Mouse (Mus musculus): Measurements from ENCODE around the gene Cd22.
"Not testable (repeated sequence)": the region's sequence is repeated elsewhere in the genome, so short reads cannot be mapped to it uniquely, and the experiment has no call there.

Cd22 gene

DNA sequence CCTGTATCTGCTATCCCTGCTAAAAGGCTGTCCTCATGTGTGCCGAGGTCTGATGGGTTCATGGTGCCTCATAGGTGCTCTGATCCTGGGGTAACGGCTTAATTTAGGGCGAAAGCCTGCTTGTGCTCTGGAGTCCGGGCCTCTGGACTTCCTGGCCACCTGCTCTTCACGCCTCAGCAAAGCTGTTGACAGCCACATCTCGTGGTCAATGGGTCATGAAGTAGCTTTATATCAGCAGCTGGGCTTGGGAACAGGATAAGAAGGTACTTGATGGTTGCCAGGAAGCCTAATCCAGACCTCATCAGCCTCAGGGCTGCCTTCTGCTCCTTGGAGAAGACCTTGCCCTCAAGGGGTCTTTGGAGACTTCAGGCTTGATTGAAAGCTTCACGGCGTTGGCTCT lies 16.8 kb downstream of the Cd22 start:
- no peak for DNase-seq (ENCODE audit: low read depth, low spot score)

DNA sequence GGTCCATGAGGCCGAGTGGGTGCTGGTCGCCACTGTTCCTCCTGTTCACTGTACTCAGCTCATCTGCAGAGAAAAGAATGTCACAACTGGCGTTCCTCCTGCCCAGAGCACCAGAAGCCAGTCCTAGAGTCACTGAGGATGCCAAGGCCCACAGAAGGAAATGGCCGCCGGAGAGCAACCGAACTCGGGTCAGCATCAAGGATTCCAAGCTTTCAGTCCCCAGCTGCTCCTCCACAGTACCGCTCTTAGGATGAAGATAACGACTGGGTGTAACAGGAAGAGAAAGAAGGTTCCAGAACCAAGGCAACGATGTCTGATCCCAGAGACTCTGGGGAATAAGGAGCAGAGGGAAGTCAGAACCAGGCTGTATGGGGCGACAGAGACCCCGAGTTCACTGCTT lies 18.7 kb downstream of the Cd22 start, which contains the start of gene Ffar1:
Ffar1 (minus strand) TSS at position 101 of the 400 bp plus-strand sequence.
- DNase-seq (ENCODE audit: low read depth, low spot score) = no peak

DNA sequence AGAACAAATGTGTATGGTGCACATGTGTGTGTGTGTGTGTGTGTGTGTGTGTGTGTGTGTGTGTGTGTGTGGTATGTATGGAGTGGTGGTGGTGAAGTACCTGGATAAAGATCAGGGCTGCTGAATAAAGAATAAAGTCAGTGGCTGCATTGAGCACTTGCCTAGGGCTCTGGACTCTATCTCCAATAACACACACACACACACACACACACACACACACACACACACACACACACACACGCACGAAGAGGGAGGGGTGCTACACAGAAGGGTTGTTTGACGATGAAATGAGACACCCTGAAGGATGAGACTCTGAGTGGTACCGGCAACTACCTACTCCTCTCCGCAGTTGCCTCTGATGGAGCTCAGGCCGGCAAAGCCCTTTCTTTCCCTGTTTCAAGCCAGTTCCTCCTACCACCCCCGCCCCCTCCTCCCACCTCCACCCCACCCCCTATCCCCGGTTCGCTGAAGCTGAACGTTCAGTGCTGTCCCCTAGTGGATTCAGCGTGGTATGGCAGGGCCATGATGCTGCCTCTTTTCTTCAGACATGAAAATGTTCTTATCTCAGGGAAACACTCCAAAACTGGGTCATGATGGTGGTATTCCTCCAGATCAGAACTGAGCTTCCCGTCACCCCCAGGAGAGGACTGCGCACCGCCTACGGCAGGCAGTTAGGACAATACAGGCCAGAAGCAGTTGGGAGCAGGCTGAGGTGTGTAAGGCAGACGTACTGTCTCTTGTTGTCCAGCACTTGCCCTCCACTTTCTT lies 20.3 kb downstream of the Cd22 start:
- DNase-seq (ENCODE audit: low read depth, low spot score) = peak; percentile 67

DNA sequence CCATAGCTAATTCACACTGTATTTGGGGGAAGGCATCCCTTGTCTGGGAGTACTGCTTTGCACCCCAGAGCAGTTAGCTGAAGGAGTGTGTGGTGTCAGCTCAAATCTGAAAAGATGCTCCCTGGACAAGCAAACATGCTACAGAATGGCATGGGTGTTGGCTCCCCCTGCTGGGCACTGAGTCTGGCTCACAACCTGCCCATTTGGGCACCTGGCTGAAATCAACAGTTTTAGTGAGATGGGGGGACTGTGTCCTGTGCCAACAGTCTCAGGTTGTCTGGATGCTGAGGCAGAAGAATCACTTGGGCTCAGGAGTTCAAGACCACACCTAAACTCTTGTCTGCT lies 20.9 kb downstream of the Cd22 start:
- DNase-seq (ENCODE audit: low read depth, low spot score) = peak; percentile 74

DNA sequence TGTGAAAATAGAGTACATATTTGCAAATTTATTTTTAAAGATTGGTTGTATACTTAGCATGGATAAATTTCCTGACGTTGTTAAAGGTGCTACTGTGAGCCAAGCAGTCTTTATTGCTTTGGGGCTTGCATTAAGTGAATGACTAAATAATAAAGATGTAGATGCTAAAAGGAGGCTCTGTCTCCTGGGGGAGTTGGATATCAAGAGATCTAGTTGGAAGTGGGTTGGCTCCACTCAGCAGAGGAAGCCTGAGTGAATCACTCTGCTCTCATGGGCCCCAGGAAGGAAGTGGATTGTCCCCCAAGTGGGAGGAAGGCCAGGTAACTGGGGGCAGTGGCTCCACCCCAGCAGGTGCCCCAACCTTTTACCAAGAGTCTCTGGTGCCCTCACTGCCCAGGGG lies 22.4 kb downstream of the Cd22 start:
- no peak for DNase-seq (ENCODE audit: low read depth, low spot score)

DNA sequence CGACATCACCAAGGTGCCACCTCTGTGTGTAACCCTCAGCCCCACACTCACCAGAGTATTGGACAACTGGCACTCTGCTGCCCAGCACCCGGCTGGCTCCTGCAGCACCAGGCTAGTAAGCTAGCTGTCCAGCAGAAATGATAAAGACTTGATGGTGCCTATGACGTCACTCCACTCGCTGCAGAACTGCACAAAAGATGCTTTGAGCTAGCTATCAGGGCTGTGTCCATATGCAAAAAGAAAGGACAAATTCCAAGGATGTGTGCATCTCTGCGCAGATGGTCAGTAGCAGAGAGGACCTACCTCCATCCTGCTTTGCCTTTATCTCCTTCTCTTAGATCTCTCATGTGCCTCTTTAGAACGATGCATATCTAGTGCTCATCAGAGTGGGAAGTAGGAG lies 24.1 kb downstream of the Cd22 start, which contains the start of gene Ffar3:
Ffar3 (minus strand) TSS at position 101 of the 400 bp plus-strand sequence.
- DNase-seq (ENCODE audit: low read depth, low spot score) = no peak

DNA sequence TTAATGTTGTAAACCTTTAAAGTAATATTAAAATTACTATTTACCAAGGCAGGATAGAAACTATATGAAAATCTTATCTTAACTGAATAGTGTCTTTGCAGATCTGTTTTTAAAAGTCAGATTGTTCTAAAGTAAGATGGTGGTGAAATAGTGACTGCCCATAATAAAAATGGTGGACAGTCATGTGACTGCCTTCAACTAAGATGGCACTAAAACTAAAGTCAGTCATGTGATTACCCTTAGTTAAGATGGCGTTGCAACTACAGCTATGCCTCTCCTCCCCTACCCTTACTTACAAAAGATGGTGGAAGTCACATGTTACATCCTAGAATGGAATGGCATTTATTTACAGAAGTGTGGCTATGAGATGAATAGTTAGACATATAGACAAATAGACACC lies 28.7 kb downstream of the Cd22 start:
- DNase-seq (ENCODE audit: low read depth, low spot score) = no peak

DNA sequence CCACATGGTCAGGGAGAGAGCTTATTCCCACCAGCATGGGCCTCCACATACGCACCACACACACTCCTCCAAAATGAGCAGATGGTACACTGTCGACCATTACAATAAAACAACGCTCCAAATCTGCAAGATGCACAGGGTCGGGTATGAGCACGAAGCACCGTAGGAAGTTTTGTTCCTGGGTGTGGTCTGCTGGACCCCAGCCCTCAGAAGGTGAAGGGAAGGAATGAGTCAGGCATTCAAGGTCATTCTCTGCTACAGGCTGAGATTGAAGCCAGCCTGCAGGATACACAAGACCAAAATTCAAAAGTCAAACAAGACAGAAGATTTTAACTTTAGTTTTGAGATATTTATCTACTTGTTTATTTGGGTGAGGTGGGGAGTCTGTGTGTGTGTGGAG lies 32.2 kb downstream of the Cd22 start:
- no peak for DNase-seq (ENCODE audit: low read depth, low spot score)

DNA sequence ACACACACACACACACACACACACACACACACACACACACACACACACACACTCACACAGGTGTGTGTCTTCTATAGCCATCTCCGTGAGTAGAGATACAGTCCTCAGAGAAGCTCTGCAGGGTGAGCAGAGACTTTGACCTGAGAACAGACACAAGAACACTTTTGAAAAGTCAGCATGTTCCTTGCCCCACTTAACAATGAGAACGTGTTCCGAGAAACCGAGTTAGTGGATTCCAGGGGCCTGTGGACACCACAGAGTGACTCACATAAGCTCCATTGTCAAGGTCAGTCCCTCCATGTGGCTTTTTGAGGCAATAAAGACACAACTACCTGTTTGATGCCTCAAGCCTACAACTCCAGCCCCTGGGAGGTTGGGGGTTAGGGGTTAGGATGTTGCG lies 32.8 kb downstream of the Cd22 start:
- DNase-seq (ENCODE audit: low read depth, low spot score) = no peak

DNA sequence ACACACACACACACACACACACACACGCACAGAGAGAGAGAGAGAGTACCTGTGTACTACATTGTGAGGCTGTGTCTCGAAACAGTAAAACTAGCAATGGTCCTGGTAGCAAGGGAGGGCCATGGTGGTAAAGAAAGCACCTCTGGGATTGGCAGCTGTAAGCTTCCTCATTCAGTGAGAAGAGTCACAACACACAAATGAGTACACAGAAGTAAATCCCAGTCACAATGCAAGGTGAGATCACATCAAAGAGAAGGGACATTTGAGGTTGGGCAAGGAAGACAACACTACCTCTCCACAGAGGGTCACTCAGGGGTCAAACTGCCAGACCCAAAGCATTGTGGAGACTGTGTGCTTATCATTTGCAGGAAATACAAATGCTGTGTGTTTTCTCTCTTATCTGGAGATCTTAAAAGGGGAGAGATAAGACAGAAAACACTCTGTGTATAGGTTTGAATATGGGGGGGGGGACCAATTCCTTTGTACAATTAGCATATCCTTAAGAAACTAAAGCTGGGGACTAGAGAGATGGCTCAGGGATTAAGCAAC lies 33.6 kb downstream of the Cd22 start:
- DNase-seq (ENCODE audit: low read depth, low spot score) = no peak

DNA sequence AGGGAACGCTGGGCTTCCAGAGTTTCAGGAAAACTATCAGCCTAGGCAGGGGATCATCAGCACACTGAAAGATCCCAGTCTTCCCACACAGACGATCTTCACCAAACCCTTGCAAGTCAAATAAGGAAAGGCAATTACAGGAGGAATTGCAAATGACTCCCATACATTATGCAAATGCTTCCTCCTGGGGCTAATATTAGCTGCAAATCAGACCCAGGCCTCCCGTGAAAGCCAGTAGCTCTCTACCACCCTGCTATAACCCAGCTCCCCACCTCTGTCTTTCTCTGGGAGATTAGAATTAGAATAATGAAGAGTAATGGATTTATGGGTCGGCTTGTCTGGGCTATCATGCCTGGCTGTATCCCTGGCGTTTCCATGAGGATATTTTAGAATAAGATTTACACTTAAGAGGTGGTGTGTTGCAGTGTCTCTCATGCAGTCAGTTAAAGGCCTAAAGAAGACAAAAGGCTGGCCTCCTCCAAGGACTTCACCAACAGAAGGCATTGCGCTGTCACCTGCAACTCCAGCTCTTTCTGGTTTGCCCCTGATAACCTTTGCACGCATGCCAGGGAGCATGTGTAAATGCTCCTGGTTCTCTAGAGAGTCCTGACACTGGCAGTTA lies 35.4 kb downstream of the Cd22 start:
- no peak for DNase-seq (ENCODE audit: low read depth, low spot score)

DNA sequence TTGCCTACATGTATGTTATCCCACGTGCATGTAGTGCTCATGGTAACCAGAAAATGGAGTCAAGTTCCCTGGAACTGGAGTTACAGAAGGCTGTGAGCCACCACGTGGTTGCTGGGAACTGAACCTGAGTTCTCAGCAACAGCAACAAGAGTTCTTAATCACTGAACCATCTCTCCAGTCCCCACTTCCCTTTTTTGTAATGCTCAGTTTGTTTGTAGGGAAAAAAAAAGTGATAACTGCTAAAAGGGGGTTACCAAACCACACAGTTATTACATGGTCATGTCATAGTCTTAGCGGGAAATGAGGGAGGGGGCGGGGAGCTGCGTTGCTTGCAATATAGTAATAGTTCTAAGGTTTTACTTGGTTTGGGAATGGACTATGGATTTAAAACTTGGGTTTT lies 38.0 kb downstream of the Cd22 start:
- DNase-seq (ENCODE audit: low read depth, low spot score) = no peak

DNA sequence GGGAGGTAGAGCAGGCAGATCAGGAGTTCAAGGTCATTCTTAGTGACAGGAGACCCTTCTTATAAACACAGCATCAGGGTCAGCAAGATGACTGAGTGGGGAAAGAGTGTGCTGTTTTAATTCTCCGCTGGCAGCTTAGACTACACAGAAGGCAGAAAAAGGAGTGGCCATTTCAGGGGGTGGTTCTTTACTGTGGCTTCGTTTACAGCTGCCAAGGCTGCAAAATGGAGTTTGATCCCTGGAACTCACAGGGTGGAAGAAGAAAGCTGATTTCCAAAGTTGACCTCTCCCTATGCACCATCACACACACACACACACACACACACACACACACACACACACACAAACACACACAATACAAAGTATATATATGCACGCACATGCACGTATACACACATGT lies 38.8 kb downstream of the Cd22 start:
- DNase-seq (ENCODE audit: low read depth, low spot score) = no peak

DNA sequence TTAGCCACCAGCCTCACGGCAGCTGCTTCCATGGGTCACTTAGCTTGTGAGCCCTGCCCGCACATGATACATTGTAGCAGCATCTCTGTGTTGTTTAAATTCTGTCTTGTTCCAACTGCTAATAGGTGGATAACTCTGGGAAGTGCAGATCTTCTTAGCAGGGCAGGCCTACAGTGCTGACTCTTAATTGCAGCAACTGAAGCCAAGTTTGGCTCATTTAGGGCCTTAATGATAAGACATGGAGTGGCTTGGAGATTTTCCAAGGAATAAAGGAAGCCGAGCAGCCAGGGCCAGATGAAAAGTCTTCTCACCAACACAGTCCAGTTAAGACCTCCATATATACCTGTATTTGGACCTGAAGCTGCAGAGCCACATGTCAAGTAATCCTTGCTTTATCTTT lies 39.8 kb downstream of the Cd22 start:
- no peak for DNase-seq (ENCODE audit: low read depth, low spot score)

DNA sequence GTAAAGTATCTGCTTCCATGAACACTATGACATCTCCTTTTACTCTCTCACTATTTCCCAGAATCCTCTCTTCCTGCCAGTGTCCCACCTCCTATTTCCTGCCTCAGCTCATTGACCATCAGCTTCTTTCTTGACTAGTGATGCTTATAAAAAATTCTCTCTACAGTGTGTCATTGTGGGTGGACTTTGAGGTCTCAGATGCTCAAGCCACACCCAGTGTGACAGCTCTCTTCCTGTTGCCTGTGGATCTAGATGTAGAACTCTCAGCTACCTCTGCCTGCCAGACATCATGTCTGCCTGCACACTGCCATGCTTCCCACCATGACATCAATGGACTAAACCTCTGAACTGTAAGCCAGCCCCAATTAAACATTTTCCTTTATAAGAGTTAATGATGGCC lies 42.9 kb downstream of the Cd22 start:
- DNase-seq (ENCODE audit: low read depth, low spot score) = no peak

DNA sequence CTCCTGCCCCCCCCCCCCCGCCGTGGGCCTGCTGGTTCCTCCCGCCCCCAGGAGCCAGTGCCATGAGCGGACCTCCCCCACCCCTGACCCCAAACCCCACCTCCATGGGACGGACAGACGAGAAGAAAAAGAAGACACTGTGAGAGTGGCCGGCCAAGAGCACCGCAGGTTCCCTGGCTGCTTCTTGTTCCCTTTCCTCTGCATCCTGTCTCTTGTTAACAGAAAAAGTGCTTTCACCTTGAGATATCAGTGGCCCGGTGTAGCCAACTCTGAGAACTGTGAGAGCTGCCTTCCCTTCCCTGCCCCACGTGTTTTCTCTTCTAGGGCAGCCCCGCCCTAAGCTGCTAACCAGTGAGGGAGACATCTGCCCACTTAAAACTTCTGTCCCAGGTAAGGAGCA lies 47.5 kb downstream of the Cd22 start:
- DNase-seq (ENCODE audit: low read depth, low spot score) = not testable (repeated sequence)

DNA sequence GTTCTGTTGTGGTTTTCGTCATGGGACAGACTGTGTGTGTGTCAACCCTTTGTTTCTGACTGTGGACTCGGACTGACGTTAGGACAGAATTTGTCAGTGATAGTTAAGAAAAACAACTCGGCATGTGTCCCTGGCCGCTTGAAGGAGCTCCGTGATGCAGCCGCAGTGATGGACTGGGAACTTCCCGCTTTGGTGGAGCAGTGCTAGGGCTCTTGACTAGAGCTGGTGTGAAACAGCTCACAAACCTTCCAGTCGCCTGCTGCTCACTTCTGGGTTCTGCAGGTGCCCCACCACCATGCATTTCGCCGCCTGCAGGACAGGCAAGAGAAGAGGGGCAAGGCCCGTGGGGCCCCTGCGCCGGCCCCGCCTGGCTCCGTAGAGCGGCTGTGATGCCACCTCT lies 47.9 kb downstream of the Cd22 start:
- DNase-seq (ENCODE audit: low read depth, low spot score) = no peak

DNA sequence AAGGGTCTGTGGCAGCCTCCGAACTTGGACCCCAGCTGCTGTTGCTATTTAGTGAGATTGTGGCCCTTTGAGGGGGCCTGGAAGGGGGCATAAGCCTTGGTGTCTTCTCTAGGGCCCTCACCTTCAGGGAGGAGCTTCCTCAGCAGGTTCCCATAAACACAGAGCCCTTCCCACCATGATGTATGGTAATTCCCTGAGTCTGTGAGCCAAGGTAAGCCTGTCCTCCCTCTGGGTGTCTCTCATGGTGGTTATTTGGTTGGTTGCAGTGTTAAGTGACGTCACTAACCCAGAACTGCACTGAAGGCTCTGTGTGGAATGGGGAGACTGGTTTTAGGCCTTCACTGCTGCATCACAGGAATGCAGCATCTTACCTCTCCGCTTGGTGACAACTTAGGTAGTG lies 50.7 kb downstream of the Cd22 start:
- DNase-seq (ENCODE audit: low read depth, low spot score) = no peak

DNA sequence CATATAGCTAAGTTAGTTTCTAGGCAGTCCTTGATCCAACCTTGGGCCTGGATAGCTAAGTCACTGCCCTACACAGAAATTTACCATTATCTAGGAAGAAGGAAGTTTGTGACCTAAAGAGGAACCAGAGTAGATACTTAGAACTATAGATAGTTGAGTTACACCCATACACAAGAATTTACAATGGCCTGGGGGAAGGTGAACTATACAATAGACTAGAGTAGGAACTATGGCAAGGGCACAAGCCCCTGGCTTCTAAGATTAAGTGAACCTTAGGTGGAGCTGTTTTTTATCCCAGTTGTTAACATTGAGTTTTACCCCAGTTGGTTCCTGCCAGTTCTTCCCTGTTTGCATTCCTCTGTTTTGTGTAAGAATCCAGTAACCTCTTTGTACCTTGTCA lies 51.3 kb downstream of the Cd22 start:
- not testable (repeated sequence) for DNase-seq (ENCODE audit: low read depth, low spot score)

DNA sequence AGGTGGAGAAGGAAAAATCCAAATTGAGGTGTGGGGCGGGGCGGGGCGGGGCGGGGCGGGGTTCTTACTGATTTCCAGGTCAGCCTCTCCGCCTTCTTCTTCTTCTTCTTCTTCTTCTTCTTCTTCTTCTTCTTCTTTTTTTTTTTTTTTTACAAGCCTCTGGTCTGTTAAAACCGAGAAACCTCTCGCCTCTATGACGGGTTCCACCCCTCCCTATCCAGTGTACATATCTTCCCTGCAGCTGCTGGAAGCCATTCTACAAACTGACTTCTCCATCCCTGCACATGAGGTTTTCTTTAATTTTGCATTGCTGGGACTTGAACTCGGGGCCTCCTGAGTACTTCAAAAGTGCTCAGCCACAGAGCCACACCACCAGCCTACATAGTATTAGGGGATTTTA lies 53.5 kb downstream of the Cd22 start:
- no peak for DNase-seq (ENCODE audit: low read depth, low spot score)

DNA sequence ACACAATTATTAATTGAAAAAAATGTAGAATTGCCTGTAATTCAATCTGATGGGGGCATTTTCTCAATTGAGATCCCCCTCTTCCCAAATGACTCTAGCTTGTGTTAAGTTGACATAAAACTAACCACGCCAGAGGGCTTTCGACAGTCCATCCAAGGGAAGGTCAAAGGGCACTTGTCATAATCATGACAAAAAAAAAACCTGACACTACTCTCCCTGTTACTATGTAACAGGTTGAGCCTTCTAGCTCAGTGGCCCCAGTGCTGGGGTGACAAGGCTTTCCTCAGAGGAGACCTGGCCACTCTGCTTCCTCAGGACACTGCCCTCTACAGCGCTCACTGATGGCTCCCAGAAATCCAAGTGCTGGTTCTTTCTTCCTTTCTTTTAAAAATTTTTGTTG lies 55.8 kb downstream of the Cd22 start:
- no peak for DNase-seq (ENCODE audit: low read depth, low spot score)

DNA sequence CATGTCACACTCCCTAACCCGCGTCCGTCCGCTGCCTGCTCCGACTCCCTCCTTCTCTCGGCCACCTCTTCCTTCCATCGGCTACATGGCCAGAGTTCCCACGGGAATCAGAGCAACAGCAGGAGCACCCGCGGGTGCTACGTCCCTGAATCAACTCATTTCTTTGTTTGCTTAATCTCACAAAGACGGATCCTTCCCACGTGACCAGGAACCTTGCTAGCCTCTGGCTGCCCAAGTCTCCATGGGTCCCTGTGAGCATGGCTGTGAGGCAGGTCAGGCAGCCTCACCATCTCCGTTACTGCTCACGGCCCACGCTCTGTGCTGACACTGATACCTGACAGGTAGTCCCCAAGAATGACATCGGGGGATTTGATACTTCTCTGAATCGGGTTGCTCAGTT lies 56.5 kb downstream of the Cd22 start, which contains the start of gene Ffar2:
Ffar2 (minus strand) TSS at position 101 of the 400 bp plus-strand sequence.
- no peak for DNase-seq (ENCODE audit: low read depth, low spot score)

DNA sequence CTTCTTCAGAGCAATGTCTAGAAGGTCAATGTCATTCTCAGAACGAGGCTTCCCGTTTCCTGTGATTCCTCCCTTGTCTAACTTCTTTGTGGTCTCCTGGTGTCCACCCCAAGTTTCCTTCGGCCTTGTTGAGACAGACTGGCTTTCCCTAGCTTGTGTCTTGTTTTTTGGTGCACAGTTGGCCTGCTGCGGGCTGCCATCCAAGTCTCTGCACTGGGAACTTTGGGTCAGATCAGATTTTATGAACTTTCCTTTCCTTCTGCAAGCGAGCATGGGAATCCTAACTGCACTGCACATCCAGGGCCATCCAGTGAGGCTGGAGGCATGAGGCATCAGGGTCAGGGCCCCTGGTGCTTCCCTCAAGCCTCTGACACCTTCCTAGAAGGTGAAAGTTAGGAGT lies 58.6 kb downstream of the Cd22 start:
- no peak for DNase-seq (ENCODE audit: low read depth, low spot score)
